Mouse (Mus musculus): ENCODE measurements at regions not wholly inside any gene's neighbourhood (a gene's known extent, or its start where the extent isn't known, plus 50 kb on each side); places are given as distances from the start of the nearest gene placed in this dataset.
A peak's percentile ranks its signal among the peaks of the same experiment; 100 is the strongest.

GRCm38 (mm10) chr2:103143985-103144384, 70.5 kb downstream of the Apip start:
- peak; percentile 8 for DNase-seq (ENCODE audit: low read depth, low spot score)

- DNase-seq (ENCODE audit: low read depth, low spot score), result peak; percentile 7
Observed at GRCm38 (mm10) chr2:103144420-103144819, 70.9 kb downstream of the Apip start.

GRCm38 (mm10) chr2:103145058-103145457, 71.6 kb downstream of the Apip start:
- no peak for DNase-seq (ENCODE audit: low read depth, low spot score)

GRCm38 (mm10) chr2:103146132-103146531, 72.7 kb downstream of the Apip start:
- DNase-seq (ENCODE audit: low read depth, low spot score), result no peak

- DNase-seq (ENCODE audit: low read depth, low spot score), result no peak
Observed at GRCm38 (mm10) chr2:103153261-103153660, 79.8 kb downstream of the Apip start.

- DNase-seq (ENCODE audit: low read depth, low spot score), result no peak
Observed at GRCm38 (mm10) chr2:103167741-103168140, 94.3 kb downstream of the Apip start.

- DNase-seq (ENCODE audit: low read depth, low spot score), result no peak
Observed at GRCm38 (mm10) chr2:103168266-103168665, 94.8 kb downstream of the Apip start.

GRCm38 (mm10) chr2:103177361-103177760, 103.9 kb downstream of the Apip start:
- no peak for DNase-seq (ENCODE audit: low read depth, low spot score)

- DNase-seq (ENCODE audit: low read depth, low spot score), result no peak
Observed at GRCm38 (mm10) chr2:103180298-103180927, 106.9 kb downstream of the Apip start.

GRCm38 (mm10) chr2:103186751-103187260, 113.3 kb downstream of the Apip start:
- no peak for DNase-seq (ENCODE audit: low read depth, low spot score)

GRCm38 (mm10) chr2:103192591-103192990, 110.5 kb downstream of the Ehf start:
- no peak for DNase-seq (ENCODE audit: low read depth, low spot score)

GRCm38 (mm10) chr2:103200313-103200712, 102.8 kb downstream of the Ehf start:
- DNase-seq (ENCODE audit: low read depth, low spot score), result no peak

- DNase-seq (ENCODE audit: low read depth, low spot score), result no peak
Observed at GRCm38 (mm10) chr2:103205046-103205445, 98.0 kb downstream of the Ehf start.

GRCm38 (mm10) chr2:103208370-103208769, 94.7 kb downstream of the Ehf start:
- no peak for DNase-seq (ENCODE audit: low read depth, low spot score)

- no peak for DNase-seq (ENCODE audit: low read depth, low spot score)
Observed at GRCm38 (mm10) chr2:103209056-103209455, 94.0 kb downstream of the Ehf start.

- DNase-seq (ENCODE audit: low read depth, low spot score), result no peak
Observed at GRCm38 (mm10) chr2:103209512-103209981, 93.5 kb downstream of the Ehf start.

GRCm38 (mm10) chr2:103211179-103211578, 91.9 kb downstream of the Ehf start:
- no peak for DNase-seq (ENCODE audit: low read depth, low spot score)

All from forelimb bud, embryonic 11.5 days (tissue).